Mouse (Mus musculus): ENCODE measurements around the gene Tubb2a.
"Not testable (repeated sequence)": the region's sequence is repeated elsewhere in the genome, so short reads cannot be mapped to it uniquely, and the experiment has no call there.

Gene Tubb2a

GRCm38 (mm10) chr13:34089358-34089757, 11.6 kb upstream of the Tubb2a start:
- DNase-seq (ENCODE audit: low spot score) = no peak

- DNase-seq (ENCODE audit: low spot score) = no peak
Measured at GRCm38 (mm10) chr13:34088871-34089288, 11.1 kb upstream of the Tubb2a start.

- DNase-seq (ENCODE audit: low spot score) = not testable (repeated sequence)
Measured at GRCm38 (mm10) chr13:34088201-34088649, 10.4 kb upstream of the Tubb2a start.

GRCm38 (mm10) chr13:34087052-34087812, 9.4 kb upstream of the Tubb2a start:
- no peak for DNase-seq (ENCODE audit: low spot score)

GRCm38 (mm10) chr13:34084026-34084750, 6.4 kb upstream of the Tubb2a start:
- DNase-seq (ENCODE audit: low spot score) = no peak

GRCm38 (mm10) chr13:34081926-34082325, 4.1 kb upstream of the Tubb2a start:
- no peak for DNase-seq (ENCODE audit: low spot score)

GRCm38 (mm10) chr13:34079801-34080200, 2.0 kb upstream of the Tubb2a start:
- no peak for DNase-seq (ENCODE audit: low spot score)

GRCm38 (mm10) chr13:34078500-34079280, 883 bp upstream of the Tubb2a start:
- DNase-seq (ENCODE audit: low spot score) = no peak

- no peak for DNase-seq (ENCODE audit: low spot score)
Measured at GRCm38 (mm10) chr13:34076561-34077491, 981 bp downstream of the Tubb2a start.

- not testable (repeated sequence) for DNase-seq (ENCODE audit: low spot score)
Measured at GRCm38 (mm10) chr13:34075893-34076292, 1.9 kb downstream of the Tubb2a start.

- not testable (repeated sequence) for DNase-seq (ENCODE audit: low spot score)
Measured at GRCm38 (mm10) chr13:34074441-34074840, 3.4 kb downstream of the Tubb2a start.

GRCm38 (mm10) chr13:34072847-34073246, 5.0 kb downstream of the Tubb2a start:
- DNase-seq (ENCODE audit: low spot score) = no peak

GRCm38 (mm10) chr13:34071836-34072235, 6.0 kb downstream of the Tubb2a start:
- no peak for DNase-seq (ENCODE audit: low spot score)

GRCm38 (mm10) chr13:34070296-34070695, 7.5 kb downstream of the Tubb2a start:
- no peak for DNase-seq (ENCODE audit: low spot score)

GRCm38 (mm10) chr13:34066351-34066750, 11.5 kb downstream of the Tubb2a start:
- DNase-seq (ENCODE audit: low spot score) = no peak

- DNase-seq (ENCODE audit: low spot score) = no peak
Measured at GRCm38 (mm10) chr13:34062466-34062865, 15.3 kb downstream of the Tubb2a start.

- no peak for DNase-seq (ENCODE audit: low spot score)
Measured at GRCm38 (mm10) chr13:34060061-34060460, 17.7 kb downstream of the Tubb2a start.

GRCm38 (mm10) chr13:34057252-34057651, 20.6 kb downstream of the Tubb2a start:
- DNase-seq (ENCODE audit: low spot score) = no peak

GRCm38 (mm10) chr13:34054983-34055382, 22.8 kb downstream of the Tubb2a start:
- DNase-seq (ENCODE audit: low spot score) = no peak

- DNase-seq (ENCODE audit: low spot score) = no peak
Measured at GRCm38 (mm10) chr13:34054391-34054790, 23.4 kb downstream of the Tubb2a start.

- no peak for DNase-seq (ENCODE audit: low spot score)
Measured at GRCm38 (mm10) chr13:34053673-34054282, 24.0 kb downstream of the Tubb2a start.
